Mouse (Mus musculus) spleen, adult 2 months (tissue): ENCODE data around the gene Mboat2.

Experiments
- CTCF ChIP-seq: fragments of 200-500 bp; IDR thresholded peaks from 2 replicates; pipeline ENCODE4 v1.5.1; 2011; ENCODE audit warnings: mild to moderate bottlenecking, inconsistent platforms; ENCODE audit not compliant: insufficient read depth, insufficient read length, insufficient replicate concordance; ENCODE audit errors: extremely low read depth
- POLR2A ChIP-seq: fragments of 200-500 bp; IDR thresholded peaks from 2 replicates; pipeline ENCODE4 v1.6.1; 2011; ENCODE audit warnings: low read depth, low read length, inconsistent platforms

- TF ChIP-seq POLR2A, result no peak
- no peak for TF ChIP-seq CTCF
Measured at GRCm38 (mm10) chr12:24943427-24943826, 112.7 kb downstream of the Mboat2 start.
